Mouse (Mus musculus) stomach, postnatal 0 days (tissue): ENCODE data around the gene Psd. TPM values are rescaled to one million over a fixed set of nuclear protein-coding genes. Genes with fewer than 3 reads are reported as not detected.

Source experiments
- ATAC-seq: fragments of 200-750 bp; cut with Nextera tagmentation; 2 replicates; pipeline ENCODE4 v1.8.0; 2017; ENCODE audit not compliant: low FRiP score, low TSS enrichment
- DNase-seq: peaks from one replicate; pipeline ENCODE4 v3.0.0-alpha.2; 2016; ENCODE audit warnings: low spot score
- H3K27ac ChIP-seq: fragments of 300-500 bp; sonication (generic); replicated peaks from 2 replicates; pipeline ENCODE4 v1.5.1; 2014; ENCODE audit warnings: mild to moderate bottlenecking, control low read depth
- H3K27me3 ChIP-seq: fragments of 300-500 bp; sonication (generic); 2 replicates; pipeline ENCODE4 v1.6.1; 2014; ENCODE audit warnings: low read length; ENCODE audit not compliant: control insufficient read depth, insufficient read depth
- H3K36me3 ChIP-seq: fragments of 300-500 bp; sonication (generic); 2 replicates; pipeline ENCODE4 v1.6.1; 2014; ENCODE audit warnings: low read length, mixed read lengths; ENCODE audit not compliant: control insufficient read depth, insufficient read depth
- H3K4me1 ChIP-seq: fragments of 300-500 bp; sonication (generic); replicated peaks from 2 replicates; pipeline ENCODE4 v1.6.1; 2014; ENCODE audit warnings: antibody characterized with exemption; ENCODE audit not compliant: control insufficient read depth, insufficient read depth
- H3K4me2 ChIP-seq: fragments of 300-500 bp; sonication (generic); replicated peaks from 2 replicates; pipeline ENCODE4 v1.6.1; 2014; ENCODE audit warnings: low read depth, mild to moderate bottlenecking, control low read depth, moderate library complexity
- H3K4me3 ChIP-seq: fragments of 300-500 bp; sonication (generic); 2 replicates; pipeline ENCODE4 v1.5.1; 2014; ENCODE audit warnings: low read depth, low read length, control low read depth
- H3K9ac ChIP-seq: fragments of 300-500 bp; sonication (generic); 2 replicates; pipeline ENCODE4 v1.6.1; 2014; ENCODE audit warnings: mild to moderate bottlenecking, low read length, control low read depth, mixed read lengths
- H3K9me3 ChIP-seq: fragments of 300-500 bp; sonication (generic); 2 replicates; pipeline ENCODE4 v1.6.1; 2016; ENCODE audit warnings: low read length; ENCODE audit not compliant: control insufficient read depth
- CTCF ChIP-seq: IDR thresholded peaks from 2 replicates; pipeline ENCODE4 v1.5.1; 2016; ENCODE audit warnings: antibody characterized with exemption, low read depth, mild to moderate bottlenecking, moderate library complexity
- EP300 ChIP-seq: optimal IDR thresholded peaks from 2 replicates; pipeline ENCODE3; 2016; ENCODE audit warnings: antibody characterized with exemption
- WGBS: fragments of 180-500 bp; shearing (Covaris S2); extraction: QIAGEN DNeasy Blood & Tissue Kit; methylation state at CpG from one replicate; pipeline ENCODE4 v1.1.7; 2014; 5-methylcytosine and 5-hydroxymethylcytosine counted together
- polyA plus RNA-seq: library from polyadenylated mRNA; unstranded; fragments of >200 nt; fragmentation: Nextera tagmentation; extraction: Ambion mirVana; gene quantifications from 2 replicates; pipeline ENCODE4 v1.2.1, GENCODE M21; 2015

Gene Psd
- polyA plus RNA-seq, 1 experiment from 2014 or later, result 44.9 TPM

DNA sequence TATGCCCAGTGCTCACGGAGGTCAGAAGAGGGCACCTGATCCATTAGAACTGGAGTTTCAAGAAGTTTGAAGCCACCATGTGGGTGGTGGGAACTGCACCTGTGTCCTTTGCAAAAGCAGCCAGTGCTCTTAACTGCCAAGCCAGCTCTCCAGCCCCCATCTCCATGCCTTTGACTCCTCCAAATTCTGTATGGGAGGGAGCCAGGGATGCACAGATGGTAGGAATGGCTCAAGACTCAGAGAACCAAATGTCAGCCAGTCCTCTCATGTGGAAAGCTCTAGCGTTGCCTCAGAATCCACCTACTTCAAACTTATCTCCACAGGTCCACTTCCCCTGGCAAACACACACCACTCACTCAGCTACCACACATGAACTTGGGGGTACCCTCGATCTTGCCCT is 7.0 kb upstream of the Psd start:
- no peak for ATAC-seq

GRCm38 (mm10) chr19:46332721-46333339 is 5.9 kb upstream of the Psd start:
- H3K4me3 ChIP-seq, result no peak overlapping the region
- no peak overlapping the region for H3K27ac ChIP-seq
- peaks cover 9% of the 10 kb centered on the region for H3K36me3 ChIP-seq
- no peak overlapping the region for H3K4me2 ChIP-seq
- ATAC-seq (no peak), DNase-seq (no peak)
- H3K27me3 ChIP-seq, result no peaks in the 10 kb centered on the region
- H3K4me1 ChIP-seq, result peaks cover 6% of the 10 kb centered on the region
- no peak for TF ChIP-seq CTCF
- TF ChIP-seq EP300, result no peak
- 64% methylated on average over 7 of the region's 7 CpGs for WGBS
- H3K9ac ChIP-seq, result no peak overlapping the region
- no peaks in the 10 kb centered on the region for H3K9me3 ChIP-seq

More for the DNA sequence above, 7.0 kb upstream of the Psd start:
- DNase-seq, result no peak
- no peak overlapping the region for H3K4me2 ChIP-seq
- TF ChIP-seq CTCF (no peak), EP300 (no peak)
- no peaks in the 10 kb centered on the region for H3K27me3 ChIP-seq
- H3K9ac ChIP-seq, result no peak overlapping the region
- H3K9me3 ChIP-seq, result no peaks in the 10 kb centered on the region
- H3K4me3 ChIP-seq, result no peak overlapping the region
- H3K36me3 ChIP-seq, result peaks cover 9% of the 10 kb centered on the region
- no peak overlapping the region for H3K27ac ChIP-seq
- H3K4me1 ChIP-seq, result peaks cover 7% of the 10 kb centered on the region
- WGBS, result 90% methylated on average over 3 of the region's 3 CpGs

- no peak for TF ChIP-seq EP300
- TF ChIP-seq CTCF, result no peak
- peaks cover 9% of the 10 kb centered on the region for H3K36me3 ChIP-seq
- no peaks in the 10 kb centered on the region for H3K9me3 ChIP-seq
- no peak overlapping the region for H3K4me3 ChIP-seq
- DNase-seq (no peak), ATAC-seq (no peak)
- 83% methylated on average over 3 of the region's 3 CpGs for WGBS
- no peak overlapping the region for H3K9ac ChIP-seq
- peaks cover 7% of the 10 kb centered on the region for H3K4me1 ChIP-seq
- H3K27me3 ChIP-seq, result no peaks in the 10 kb centered on the region
- no peak overlapping the region for H3K27ac ChIP-seq
- H3K4me2 ChIP-seq, result no peak overlapping the region
Observed at GRCm38 (mm10) chr19:46331936-46332335, 5.0 kb upstream of the Psd start.

DNA sequence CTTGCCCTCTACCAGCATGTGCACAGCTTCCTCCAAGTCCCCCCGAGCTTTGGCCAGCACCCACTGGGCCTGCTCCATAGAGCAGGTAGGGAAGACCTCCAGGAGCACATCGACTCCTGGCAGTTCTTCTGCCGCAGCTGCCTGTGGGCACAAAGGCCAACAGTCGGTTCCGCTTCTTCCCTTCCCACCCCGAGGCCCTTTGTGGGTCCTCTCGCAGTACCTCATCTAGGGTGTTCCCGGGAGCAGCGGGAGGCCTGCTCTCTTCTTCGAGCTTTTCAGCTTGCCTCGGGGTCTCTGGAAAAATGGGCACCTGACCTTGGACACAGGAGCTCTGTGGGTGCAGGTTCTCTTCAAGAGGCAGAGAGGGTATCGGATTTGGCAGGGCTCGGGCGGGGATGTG is 4.4 kb upstream of the Psd start:
- no peak for TF ChIP-seq CTCF
- TF ChIP-seq EP300, result no peak
- Histone ChIP-seq H3K27me3 (no peaks in the 10 kb centered on the region; the same call in 1 of the 2 replicates), H3K36me3 (peaks cover 9% of the 10 kb centered on the region), H3K9me3 (no peaks in the 10 kb centered on the region), H3K4me1 (peaks cover 7% of the 10 kb centered on the region), H3K4me2 (no peak overlapping the region), H3K27ac (no peak overlapping the region), H3K9ac (no peak overlapping the region), H3K4me3 (no peak overlapping the region)
- DNase-seq, result no peak
- no peak for ATAC-seq
- 93% methylated on average over 14 of the region's 14 CpGs for WGBS

DNA sequence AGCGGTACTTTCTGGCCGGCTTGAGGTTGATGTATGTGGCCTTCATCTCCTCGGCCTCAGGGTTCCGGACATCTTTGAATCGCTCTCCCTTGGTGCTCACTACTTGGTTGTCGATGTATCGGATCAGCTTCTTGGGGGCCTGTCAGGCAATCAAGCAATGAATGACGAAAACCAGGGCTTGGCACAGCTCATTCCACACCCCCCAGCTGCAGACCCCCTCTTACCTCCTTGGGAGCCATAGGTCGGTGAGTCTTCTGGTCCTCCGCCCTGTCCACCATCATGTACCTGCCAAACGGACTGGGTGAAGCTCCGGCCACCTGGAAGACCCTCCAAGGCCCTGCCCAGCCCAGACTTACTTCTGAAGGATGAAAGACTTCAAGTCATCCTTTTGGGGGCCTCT is 3.7 kb upstream of the Psd start:
- Histone ChIP-seq H3K9ac (no peak overlapping the region), H3K4me1 (peaks cover 7% of the 10 kb centered on the region), H3K27ac (no peak overlapping the region), H3K4me3 (no peak overlapping the region), H3K4me2 (no peak overlapping the region), H3K36me3 (peaks cover 9% of the 10 kb centered on the region), H3K9me3 (no peaks in the 10 kb centered on the region), H3K27me3 (no peaks in the 10 kb centered on the region; the same call in 1 of the 2 replicates)
- ATAC-seq (no peak), DNase-seq (no peak)
- 95% methylated on average over 12 of the region's 12 CpGs for WGBS
- no peak for TF ChIP-seq CTCF
- no peak for TF ChIP-seq EP300

GRCm38 (mm10) chr19:46329951-46330350 is 3.0 kb upstream of the Psd start:
- whole genome bisulfite sequencing, result 5% methylated on average over 16 of the region's 16 CpGs
- peak; percentile 91 for DNase-seq
- peak; percentile 74 for ATAC-seq
- H3K36me3 ChIP-seq, result peaks cover 9% of the 10 kb centered on the region
- H3K4me1 ChIP-seq, result peaks cover 7% of the 10 kb centered on the region
- H3K4me3 ChIP-seq, result no peak overlapping the region
- H3K27me3 ChIP-seq, result no peaks in the 10 kb centered on the region; the same call in 1 of the 2 replicates
- H3K9ac ChIP-seq, result no peak overlapping the region
- no peaks in the 10 kb centered on the region for H3K9me3 ChIP-seq
- H3K4me2 ChIP-seq, result 0 out of 2 replicates have a peak overlapping the region, but pooled peaks have one; percentile 20
- TF ChIP-seq CTCF (peak; percentile 97), EP300 (no peak)
- no peak overlapping the region for H3K27ac ChIP-seq
